Mouse (Mus musculus) cerebellum, adult 11-12 months (tissue): Measurements from ENCODE around the gene Arhgap28.
A peak's percentile ranks its signal among the peaks of the same experiment; 100 is the strongest.

Experiments used
- DNase-seq: peaks from one replicate; pipeline ENCODE4 v3.0.0; 2022

Arhgap28 gene

GRCm38 (mm10) chr17:67930467-67930866 lies 73.5 kb downstream of the Arhgap28 start:
- DNase-seq = no peak

- no peak for DNase-seq
Observed at GRCm38 (mm10) chr17:67928280-67928679, 75.6 kb downstream of the Arhgap28 start.

DNA sequence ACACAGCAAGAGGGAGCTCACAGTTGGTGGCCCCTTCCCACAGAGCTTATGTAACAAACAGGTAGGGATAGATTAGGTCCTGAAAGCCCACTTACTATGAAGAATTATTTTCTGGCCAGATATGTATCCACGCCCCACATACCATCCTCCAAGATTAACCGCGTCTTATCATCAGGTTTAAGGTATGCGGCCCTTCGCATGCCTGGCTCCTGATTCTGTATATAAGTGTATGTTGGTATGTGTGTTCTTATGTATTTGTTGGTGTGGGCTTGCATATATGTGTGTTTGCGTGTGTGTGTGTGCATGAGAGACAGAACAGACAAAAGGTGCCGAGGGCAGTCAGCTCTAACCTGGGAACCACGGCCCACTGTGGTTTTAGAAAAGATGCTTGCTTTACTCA lies 76.1 kb downstream of the Arhgap28 start:
- no peak for DNase-seq

- DNase-seq = no peak
Observed at GRCm38 (mm10) chr17:67919959-67920358, 84.0 kb downstream of the Arhgap28 start.

DNA sequence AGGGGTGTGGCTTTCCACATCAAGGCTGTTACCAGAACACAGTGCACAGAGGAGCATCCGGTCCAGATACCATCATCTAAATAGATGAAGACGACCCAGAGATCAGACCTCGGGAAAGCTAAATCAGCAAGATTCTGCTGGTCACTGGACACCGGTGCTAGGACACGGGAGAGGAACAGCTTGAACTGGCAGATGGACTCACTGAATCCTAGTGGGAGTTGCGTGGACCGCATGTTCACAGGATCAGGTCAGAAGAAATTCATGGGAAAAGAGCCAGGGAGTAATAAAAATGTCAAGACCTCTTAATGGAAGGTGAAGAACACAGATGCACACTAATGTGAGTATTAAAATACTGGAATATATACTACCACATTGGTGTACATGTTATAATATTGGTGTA lies 85.7 kb downstream of the Arhgap28 start:
- DNase-seq = peak; percentile 64

GRCm38 (mm10) chr17:67916901-67917300 lies 87.0 kb downstream of the Arhgap28 start:
- no peak for DNase-seq

DNA sequence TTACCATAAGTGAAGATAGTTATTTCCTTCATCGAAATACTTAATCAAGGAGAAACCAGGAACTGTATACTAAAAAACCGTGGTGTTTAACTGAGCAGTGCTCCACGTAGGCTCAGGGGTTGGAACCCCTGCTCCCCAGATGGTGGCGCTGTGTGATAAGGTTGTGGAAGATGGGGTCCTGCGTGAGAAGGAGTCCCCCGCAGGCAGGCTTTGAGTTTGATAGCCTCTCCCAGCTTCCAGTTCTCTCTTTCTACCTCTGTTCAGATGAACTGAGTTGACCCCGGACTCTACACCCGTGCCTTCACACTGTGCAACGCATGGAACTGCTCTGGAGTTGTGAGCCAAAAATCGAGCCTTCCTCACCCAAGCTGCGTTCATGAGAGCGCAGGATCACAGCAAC lies 91.3 kb downstream of the Arhgap28 start:
- DNase-seq = peak; percentile 11

DNA sequence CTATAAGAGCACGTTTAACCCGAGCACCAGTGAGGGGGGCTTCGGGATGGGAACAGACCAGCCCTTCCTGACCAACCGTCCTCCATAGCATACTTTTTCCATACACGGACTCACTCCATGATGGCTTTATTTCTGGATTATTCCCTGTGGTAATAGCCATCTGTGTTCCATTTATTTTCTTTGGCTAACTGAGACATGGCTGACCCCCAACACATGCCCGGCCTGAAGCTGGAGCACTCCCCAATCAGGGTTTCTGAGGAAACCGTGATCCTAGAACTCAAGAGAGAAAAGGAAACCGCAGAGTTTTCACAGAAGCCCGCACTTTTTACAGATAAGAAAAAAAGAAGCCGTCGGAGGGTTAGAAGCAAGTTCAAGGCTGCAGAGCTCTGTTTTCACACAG lies 91.9 kb downstream of the Arhgap28 start:
- no peak for DNase-seq

DNA sequence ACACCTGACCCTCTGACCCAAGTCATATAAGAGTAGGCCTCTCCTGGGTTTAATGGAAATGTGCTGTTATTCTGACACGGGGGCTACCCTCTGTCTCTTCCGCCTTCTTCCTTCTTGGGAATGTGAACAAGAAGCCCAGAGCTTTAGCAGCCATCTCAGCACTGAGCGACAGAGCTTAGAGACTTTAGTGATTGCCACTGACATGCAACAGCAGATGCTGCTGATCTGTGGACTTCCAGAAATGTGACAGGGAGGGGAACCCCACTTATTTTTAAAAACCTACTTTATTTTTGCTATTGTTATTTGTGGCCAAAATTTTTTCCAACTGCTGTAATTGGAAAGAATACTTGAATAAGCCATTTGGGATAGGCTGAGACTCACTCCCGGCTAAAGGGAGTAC lies 95.4 kb downstream of the Arhgap28 start:
- DNase-seq = no peak

DNA sequence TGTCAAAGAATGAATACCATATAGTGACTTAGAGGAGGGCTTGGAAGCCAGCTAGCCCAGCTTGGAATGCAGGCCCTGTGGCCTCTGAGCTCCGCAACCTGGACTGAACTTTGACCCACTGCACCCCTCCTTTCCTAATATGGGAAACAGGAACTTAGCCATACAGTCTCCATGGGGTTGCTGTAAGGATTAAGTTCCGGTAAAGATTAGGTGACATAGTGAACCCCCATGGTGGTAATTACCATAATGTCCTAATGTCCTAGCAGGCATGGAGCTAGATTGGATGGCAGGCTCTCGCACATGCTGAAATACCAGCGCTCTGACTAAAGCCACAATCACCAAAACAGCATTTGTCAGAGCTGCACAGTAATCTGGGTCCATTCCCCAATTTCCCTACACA lies 95.8 kb downstream of the Arhgap28 start:
- no peak for DNase-seq

DNA sequence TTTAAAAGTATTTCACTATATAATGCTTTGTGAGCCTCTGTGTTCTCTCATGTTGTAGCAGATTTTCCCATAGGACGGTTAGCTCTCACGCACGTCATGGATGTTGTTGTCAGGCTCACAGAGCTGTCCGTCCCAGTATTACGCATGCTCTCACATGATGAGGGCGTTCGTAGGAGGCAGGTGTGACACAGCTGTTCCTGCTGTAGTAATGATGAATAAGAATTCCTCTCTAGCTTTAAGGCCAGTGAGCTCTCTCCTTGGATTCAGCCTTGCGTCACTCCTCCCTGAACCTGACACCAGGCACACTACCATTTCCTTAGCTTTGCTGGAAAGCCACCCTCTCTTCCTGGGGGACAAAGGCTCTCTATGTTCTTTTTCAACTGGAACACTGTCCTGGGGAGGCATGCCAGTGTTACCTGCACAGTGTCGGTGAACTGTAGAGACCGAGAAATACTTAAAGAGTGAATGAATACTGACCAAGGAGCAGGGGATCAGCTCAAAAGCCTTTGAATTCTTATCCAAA lies 96.3 kb downstream of the Arhgap28 start:
- no peak for DNase-seq

- no peak for DNase-seq
Observed at GRCm38 (mm10) chr17:67906236-67906635, 97.7 kb downstream of the Arhgap28 start.

DNA sequence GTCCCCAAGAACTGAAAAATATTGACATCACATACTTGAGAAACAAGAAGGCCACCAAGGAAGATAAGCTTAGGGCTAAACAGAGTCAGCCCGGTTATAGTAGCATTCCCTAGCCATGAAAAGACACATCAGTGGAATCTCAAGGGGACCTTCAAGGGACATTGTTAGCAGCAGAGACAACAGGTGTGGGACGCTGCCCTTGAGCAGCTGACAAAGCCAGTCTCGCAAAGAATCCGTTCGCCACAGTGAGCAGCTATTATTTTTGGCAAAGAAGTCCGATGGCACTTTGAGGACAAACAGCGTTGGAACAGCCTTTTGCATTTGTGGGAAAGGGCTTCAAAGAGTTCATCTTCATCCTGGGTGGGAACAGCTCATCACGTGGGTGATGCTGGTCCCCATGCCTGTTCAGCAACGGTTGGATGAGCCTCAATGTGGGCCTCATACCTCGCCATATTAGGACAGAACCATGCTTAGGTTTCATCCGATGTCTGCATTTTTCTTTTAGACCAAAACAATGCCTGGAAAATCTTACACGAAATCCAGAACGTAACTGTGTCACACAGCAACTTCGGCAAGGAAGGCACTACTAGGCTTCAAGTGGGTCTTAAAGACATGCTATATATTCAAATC lies 99.5 kb downstream of the Arhgap28 start:
- DNase-seq = no peak

GRCm38 (mm10) chr17:67902847-67903246 lies 101.1 kb downstream of the Arhgap28 start:
- no peak for DNase-seq

GRCm38 (mm10) chr17:67901161-67901560 lies 102.8 kb downstream of the Arhgap28 start:
- no peak for DNase-seq

- DNase-seq = no peak
Observed at GRCm38 (mm10) chr17:67899376-67899775, 104.5 kb downstream of the Arhgap28 start.

DNA sequence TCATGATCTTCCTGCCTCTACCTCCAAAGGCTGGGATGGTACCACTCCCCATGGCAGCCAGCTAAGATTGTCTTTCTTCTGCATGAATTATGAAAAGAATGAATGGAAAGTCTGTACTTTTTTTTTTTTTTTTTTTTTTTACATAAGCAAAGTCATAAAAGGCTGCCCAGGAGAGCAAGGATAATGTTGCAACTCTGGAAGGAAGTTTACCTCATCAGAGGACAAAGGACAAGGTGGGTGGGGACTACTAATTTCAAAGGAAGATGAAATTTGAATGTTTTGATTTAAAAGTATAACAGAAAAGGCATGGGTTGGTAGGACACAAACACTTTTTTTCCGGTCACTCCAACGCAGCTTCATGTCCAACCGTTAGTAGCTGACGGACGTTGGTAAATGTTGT lies 107.5 kb downstream of the Arhgap28 start:
- DNase-seq = no peak

DNA sequence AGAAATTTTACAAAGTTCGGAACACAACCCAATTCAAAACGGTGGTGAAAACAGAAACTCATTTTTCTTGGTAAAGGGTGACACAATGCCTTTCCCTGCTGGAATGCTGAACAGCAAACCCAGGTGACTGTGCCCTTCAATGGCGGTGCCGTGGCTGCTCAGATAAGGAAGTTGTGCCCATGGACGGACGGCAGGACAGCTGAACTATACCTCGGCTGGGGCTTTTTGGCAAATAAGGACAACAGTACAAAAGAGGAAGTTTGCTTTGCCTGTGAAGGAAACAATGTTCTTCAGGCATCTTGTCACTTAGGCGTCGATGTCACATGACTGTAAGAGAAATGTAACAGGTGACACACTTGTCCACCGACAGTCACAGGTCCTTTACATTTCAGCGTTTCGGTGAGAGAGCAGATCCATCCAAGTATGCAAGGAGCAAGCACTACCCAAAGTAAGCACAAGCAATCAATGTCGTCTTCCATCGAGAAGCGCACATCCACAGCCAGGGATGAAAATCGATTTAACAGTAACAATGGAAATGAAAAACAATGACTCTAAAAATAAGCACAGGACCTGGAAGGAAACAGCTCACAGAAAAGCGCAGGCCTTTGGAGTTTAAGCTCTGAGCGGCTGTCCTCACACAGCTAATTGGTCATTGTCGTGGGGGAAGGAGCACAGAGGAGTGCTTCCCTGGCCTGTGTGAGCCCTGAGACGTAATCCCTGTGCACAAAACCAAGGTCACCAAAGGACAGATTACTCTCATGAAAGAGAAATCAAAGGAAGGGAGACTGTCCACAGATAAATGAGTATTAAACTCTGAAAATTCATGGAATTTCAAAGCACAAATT lies 114.2 kb downstream of the Arhgap28 start:
- DNase-seq = no peak

GRCm38 (mm10) chr17:67888081-67888480 lies 115.8 kb downstream of the Arhgap28 start:
- no peak for DNase-seq

DNA sequence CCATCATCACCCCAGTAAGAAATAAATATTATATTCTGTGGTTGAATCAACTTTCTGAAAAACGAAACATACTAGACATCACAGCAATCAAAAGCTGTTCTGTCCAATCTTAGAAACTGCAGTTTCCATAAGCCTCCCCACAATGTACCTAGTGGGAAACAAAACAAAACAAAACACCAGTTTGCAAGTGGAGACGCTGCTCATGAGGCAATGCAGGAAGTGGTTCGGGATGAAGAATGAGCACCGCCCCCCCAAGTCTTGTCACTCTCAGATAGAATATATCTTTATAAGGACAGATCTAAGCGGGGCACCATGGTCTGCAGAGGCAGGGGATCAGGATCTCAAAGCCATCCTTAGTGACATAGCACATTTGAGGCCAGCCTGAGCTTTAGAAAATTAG lies 117.6 kb downstream of the Arhgap28 start:
- no peak for DNase-seq

DNA sequence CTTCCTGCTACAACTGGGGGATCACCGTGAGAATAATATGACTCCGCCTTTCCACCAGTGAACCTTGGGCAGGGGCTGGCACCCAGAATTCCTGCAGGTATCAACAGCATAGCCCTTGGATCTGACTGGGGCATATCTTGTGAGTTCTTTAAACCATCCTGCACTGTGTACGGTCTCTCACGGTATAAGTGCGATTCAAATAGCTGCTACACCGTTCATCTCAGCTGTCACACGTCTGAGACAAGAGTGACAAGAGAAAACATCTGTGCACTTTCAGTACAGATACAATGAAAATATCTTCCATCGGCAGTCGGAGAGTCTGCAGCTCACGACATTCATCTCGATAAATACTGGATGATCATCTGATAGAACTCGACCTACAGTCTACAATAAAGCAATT lies 126.3 kb downstream of the Arhgap28 start:
- DNase-seq = no peak

GRCm38 (mm10) chr17:67869731-67870601 lies 134.0 kb downstream of the Arhgap28 start:
- DNase-seq = no peak

GRCm38 (mm10) chr17:67866541-67867241 lies 137.2 kb downstream of the Arhgap28 start:
- no peak for DNase-seq
